Mouse (Mus musculus) urinary bladder, postnatal 36 days (tissue): ENCODE results near the gene Gm10486.
"Not testable (repeated sequence)": the region's sequence is repeated elsewhere in the genome, so short reads cannot be mapped to it uniquely, and the experiment has no call there.

Experiments
- DNase-seq, 2 experiments: peaks; one replicate each; pipeline ENCODE4 v3.0.0; 2022; ENCODE audit warnings: low spot score in 2 of 2, mixed read lengths in 1 of 2

The Gm10486 gene

GRCm38 (mm10) chrX:35067084-35067483 is at the start of gene Gm10486:
Gene Gm10486 (plus strand): TSS chrX:35067384.
- DNase-seq = not testable (repeated sequence)
